Mouse (Mus musculus): ENCODE results near the gene Srpk2. TPM values are rescaled to one million over a fixed set of nuclear protein-coding genes. Genes with fewer than 3 reads are reported as not detected.
A peak's percentile ranks its signal among the peaks of the same experiment; 100 is the strongest.
"Not testable (repeated sequence)": the region's sequence is repeated elsewhere in the genome, so short reads cannot be mapped to it uniquely, and the experiment has no call there.

Gene Srpk2
- total and polyA plus RNA-seq, 3 experiments, result 20.6 to 31.1 (median 23.3) TPM

DNA sequence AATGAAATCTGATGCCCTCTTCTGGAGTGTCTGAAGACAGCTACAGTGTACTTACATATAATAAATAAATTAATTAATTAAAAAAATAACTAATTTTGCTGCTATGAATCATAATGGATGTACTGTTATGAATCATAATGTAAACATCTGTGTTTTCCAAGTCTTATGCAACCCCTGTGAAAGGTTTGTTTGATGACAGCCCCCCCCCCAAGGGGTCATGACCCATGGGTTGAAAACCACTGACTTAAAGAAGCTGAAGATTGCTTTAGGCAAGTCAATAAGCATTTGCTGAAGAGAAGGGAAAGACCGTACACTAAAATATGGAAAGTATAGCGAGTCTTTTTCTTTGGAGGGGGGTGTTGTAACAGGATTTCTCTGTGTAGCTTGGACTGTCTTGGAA lies 35.2 kb downstream of the Srpk2 start:
- Histone ChIP-seq H3K36me3 (replicated peaks in 1 of 2; ENCODE audit: control insufficient read depth in 1 of 2, insufficient read depth in 1 of 2, low read length in 1 of 2) (peaks cover 0 to 9% of the 10 kb centered on the region in 2 experiments), H3K79me2 (replicated peaks; ENCODE audit: control insufficient read depth, extremely low read depth, insufficient read depth, poor library complexity, severe bottlenecking) (peaks cover 9% of the 10 kb centered on the region; the same call in 1 of the 2 replicates), H3K27ac (ENCODE audit: insufficient read depth, low read depth) (no peak overlapping the region), H3K27me3 (replicated peaks) (no peaks in the 10 kb centered on the region), H3K4me2 (ENCODE audit: insufficient read depth, low read depth, poor library complexity, severe bottlenecking) (no peak overlapping the region), H3K9me3 (replicated peaks; ENCODE audit: low read length) (no peaks in the 10 kb centered on the region), H3K4me1 (ENCODE audit: control insufficient read depth in 1 of 2, insufficient read depth in 2 of 2) (peaks cover 3 to 5% of the 10 kb centered on the region in 2 experiments; a peak in 3 of 4 replicates), H3K4me3 (replicated peaks in 1 of 3; ENCODE audit: low read depth in 2 of 3, low read length in 2 of 3, poor library complexity in 1 of 3) (no peak overlapping the region), H3K9ac (ENCODE audit: insufficient read depth, low read depth) (no peak overlapping the region)
- in situ Hi-C loops (cut with MboI; ENCODE audit: low pct_ligation_motif_present, low pct_unique_long_range_greater_than_20kb, low sequenced_read_pairs), result no loop called here
- dilution Hi-C loops (cut with MboI; ENCODE audit: extremely low pct_ligation_motif_present, extremely low pct_unique_long_range_greater_than_20kb, low sequenced_read_pairs), result no loop called here
- no peak for TF ChIP-seq IRF4 (IDR thresholded peaks at IDR 0.05; ENCODE audit: low read depth, low read length)
- TF ChIP-seq MAZ (IDR thresholded peaks at IDR 0.05; ENCODE audit: low read depth, low read length), result no peak
- TF ChIP-seq HCFC1 (IDR thresholded peaks at IDR 0.05; ENCODE audit: low read depth, low read length), result no peak
- TF ChIP-seq ELF1 (IDR thresholded peaks at IDR 0.05; ENCODE audit: low read depth, low read length), result no peak
- TF ChIP-seq CHD1 (IDR thresholded peaks at IDR 0.05; ENCODE audit: low read depth, low read length), result no peak
- no peak for TF ChIP-seq MXI1 (IDR thresholded peaks at IDR 0.05; ENCODE audit: low read depth, low read length)
- no peak for TF ChIP-seq MYC (IDR thresholded peaks at IDR 0.05; ENCODE audit: low read depth, low read length)
- TF ChIP-seq SMC3 (IDR thresholded peaks at IDR 0.05; ENCODE audit: low read depth, low read length), result no peak
- no peak for TF ChIP-seq ZMIZ1 (IDR thresholded peaks at IDR 0.05; ENCODE audit: low read depth, low read length)
- no peak for TF ChIP-seq MEF2A (IDR thresholded peaks at IDR 0.05; ENCODE audit: borderline replicate concordance, low read depth, low read length)
- no peak for DNase-seq (ENCODE audit: extremely low read depth)

DNA sequence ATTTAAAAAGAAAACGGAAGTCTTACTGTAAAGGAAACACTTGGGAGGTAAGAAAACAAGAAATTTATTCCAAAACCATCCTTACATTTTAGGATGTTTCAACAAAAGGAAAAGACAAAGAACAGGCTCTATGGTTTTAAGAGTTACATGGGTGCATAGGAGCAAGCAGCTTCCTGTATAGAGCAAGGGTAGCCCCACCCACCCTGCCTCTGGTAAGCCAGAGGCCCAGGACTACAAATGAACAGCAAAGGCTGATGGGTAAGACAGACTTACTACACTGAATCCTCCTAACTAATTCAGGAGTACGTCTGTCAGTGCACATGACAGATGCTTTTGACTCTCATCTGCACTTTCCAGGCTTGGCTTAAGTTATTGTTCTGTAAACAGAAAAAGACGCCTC lies 38.7 kb downstream of the Srpk2 start:
- H3K4me1 ChIP-seq (ENCODE audit: control insufficient read depth in 1 of 2, insufficient read depth in 2 of 2), result peaks cover 3 to 5% of the 10 kb centered on the region in 2 experiments; a peak in 3 of 4 replicates
- no peaks in the 10 kb centered on the region for H3K79me2 ChIP-seq (replicated peaks; ENCODE audit: control insufficient read depth, extremely low read depth, insufficient read depth, poor library complexity, severe bottlenecking)
- peaks cover 0 to 7% of the 10 kb centered on the region in 2 experiments for H3K36me3 ChIP-seq (replicated peaks in 1 of 2; ENCODE audit: control insufficient read depth in 1 of 2, insufficient read depth in 1 of 2, low read length in 1 of 2)
- no peaks in the 10 kb centered on the region for H3K9me3 ChIP-seq (replicated peaks; ENCODE audit: low read length)
- in situ Hi-C loops (cut with MboI; ENCODE audit: low pct_ligation_motif_present, low pct_unique_long_range_greater_than_20kb, low sequenced_read_pairs), result no loop called here
- H3K4me3 ChIP-seq (replicated peaks in 1 of 3; ENCODE audit: low read depth in 2 of 3, low read length in 2 of 3, poor library complexity in 1 of 3), result no peak overlapping the region
- H3K9ac ChIP-seq (ENCODE audit: insufficient read depth, low read depth), result no peak overlapping the region
- H3K27ac ChIP-seq (ENCODE audit: insufficient read depth, low read depth), result no peak overlapping the region
- H3K4me2 ChIP-seq (ENCODE audit: insufficient read depth, low read depth, poor library complexity, severe bottlenecking), result no peak overlapping the region
- dilution Hi-C loops (cut with MboI; ENCODE audit: extremely low pct_ligation_motif_present, extremely low pct_unique_long_range_greater_than_20kb, low sequenced_read_pairs), result no loop called here
- DNase-seq (ENCODE audit: extremely low read depth), result peak; percentile 12
- TF ChIP-seq MXI1 (IDR thresholded peaks at IDR 0.05; ENCODE audit: low read depth, low read length), result no peak
- no peak for TF ChIP-seq IRF4 (IDR thresholded peaks at IDR 0.05; ENCODE audit: low read depth, low read length)
- no peak for TF ChIP-seq MAX (IDR thresholded peaks at IDR 0.05; ENCODE audit: low read length)
- no peak for TF ChIP-seq RAD21 (IDR thresholded peaks at IDR 0.05; ENCODE audit: low read depth, low read length)
- no peak for TF ChIP-seq BHLHE40 (IDR thresholded peaks at IDR 0.05; ENCODE audit: low read depth, low read length)
- TF ChIP-seq USF1 (IDR thresholded peaks at IDR 0.05; ENCODE audit: low read depth, low read length), result no peak
- no peak for TF ChIP-seq ZMIZ1 (IDR thresholded peaks at IDR 0.05; ENCODE audit: low read depth, low read length)
- TF ChIP-seq GABPA (IDR thresholded peaks at IDR 0.05; ENCODE audit: insufficient replicate concordance, low read depth, low read length), result no peak
- TF ChIP-seq SIN3A (IDR thresholded peaks at IDR 0.05; ENCODE audit: low read length), result no peak
- no peak for TF ChIP-seq HCFC1 (IDR thresholded peaks at IDR 0.05; ENCODE audit: low read depth, low read length)
- TF ChIP-seq POLR2A (IDR thresholded peaks at IDR 0.05; ENCODE audit: low read depth, low read length), result no peak
- no peak for TF ChIP-seq TCF12 (IDR thresholded peaks at IDR 0.05; ENCODE audit: low read depth, low read length)
- TF ChIP-seq EP300 (IDR thresholded peaks at IDR 0.05; ENCODE audit: low read length), result no peak
- TF ChIP-seq NELFE (IDR thresholded peaks at IDR 0.05; ENCODE audit: low read depth, low read length), result no peak
- TF ChIP-seq RCOR1 (conservative IDR thresholded peaks at IDR 0.05; ENCODE audit: low read depth, low read length), result no peak
- no peak for TF ChIP-seq KAT2A (IDR thresholded peaks at IDR 0.05; ENCODE audit: insufficient replicate concordance, low read length)
- no peak for TF ChIP-seq USF2 (conservative IDR thresholded peaks at IDR 0.05; ENCODE audit: low read depth, low read length)
- H3K27me3 ChIP-seq (replicated peaks), result no peaks in the 10 kb centered on the region

DNA sequence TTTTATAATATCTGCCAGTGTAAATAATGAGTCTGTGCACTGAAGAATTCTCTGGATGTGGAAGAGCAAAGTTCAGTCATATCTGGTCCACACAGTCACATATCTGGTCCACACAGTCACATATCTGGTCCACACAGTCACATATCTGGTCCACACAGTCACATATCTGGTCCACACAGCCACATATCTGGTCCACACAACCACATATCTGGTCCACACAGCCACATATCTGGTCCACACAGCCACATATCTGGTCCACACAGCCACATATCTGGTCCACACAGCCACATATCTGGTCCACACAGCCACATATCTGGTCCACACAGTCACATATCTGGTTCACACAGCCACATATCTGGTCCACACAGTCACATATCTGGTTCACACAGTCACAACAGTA lies 45.2 kb downstream of the Srpk2 start:
- H3K4me2 ChIP-seq (ENCODE audit: insufficient read depth, low read depth, poor library complexity, severe bottlenecking); H3K36me3 ChIP-seq (replicated peaks in 1 of 2; ENCODE audit: control insufficient read depth in 1 of 2, insufficient read depth in 1 of 2, low read length in 1 of 2); H3K27ac ChIP-seq (ENCODE audit: insufficient read depth, low read depth); H3K9ac ChIP-seq (ENCODE audit: insufficient read depth, low read depth); H3K79me2 ChIP-seq (replicated peaks; ENCODE audit: control insufficient read depth, extremely low read depth, insufficient read depth, poor library complexity, severe bottlenecking); H3K9me3 ChIP-seq (replicated peaks; ENCODE audit: low read length); H3K4me3 ChIP-seq (replicated peaks in 1 of 3; ENCODE audit: low read depth in 2 of 3, low read length in 2 of 3, poor library complexity in 1 of 3); in situ Hi-C loops (cut with MboI; ENCODE audit: low pct_ligation_motif_present, low pct_unique_long_range_greater_than_20kb, low sequenced_read_pairs); H3K27me3 ChIP-seq (replicated peaks); DNase-seq (ENCODE audit: extremely low read depth); dilution Hi-C loops (cut with MboI; ENCODE audit: extremely low pct_ligation_motif_present, extremely low pct_unique_long_range_greater_than_20kb, low sequenced_read_pairs): not testable (repeated sequence)
- peaks cover 5 to 35% of the 10 kb centered on the region in 2 experiments for H3K4me1 ChIP-seq (ENCODE audit: control insufficient read depth in 1 of 2, insufficient read depth in 2 of 2)
